Mouse (Mus musculus) liver, postnatal 0 days (tissue): ENCODE results near the gene Ost4.

Source experiments
- CTCF ChIP-seq: sonication (generic); IDR thresholded peaks from 2 replicates; pipeline ENCODE4 v1.5.1; 2016; ENCODE audit warnings: antibody characterized with exemption, low read depth
- EP300 ChIP-seq: IDR thresholded peaks from 2 replicates; pipeline ENCODE4 v1.6.1; 2016; ENCODE audit warnings: antibody characterized with exemption, low read depth, mild to moderate bottlenecking

GRCm38 (mm10) chr5:30931378-30931777 lies 23.8 kb upstream of the Ost4 start:
- TF ChIP-seq CTCF: no peak
- TF ChIP-seq EP300: no peak
